Mouse (Mus musculus): ENCODE results near the gene Has3. TPM values are rescaled to one million over a fixed set of nuclear protein-coding genes. Genes with fewer than 3 reads are reported as not detected.

Has3 gene
- polyA plus RNA-seq, 1 experiment from 2014 or later = 1.3 TPM

- peak overlapping the region; percentile 92 for H3K4me3 ChIP-seq (replicated peaks)
- peak overlapping the region; percentile 81 for H3K4me2 ChIP-seq (replicated peaks)
- no peak for ATAC-seq
- peaks cover 17% of the 10 kb centered on the region for H3K36me3 ChIP-seq
- peaks cover 38% of the 10 kb centered on the region for H3K4me1 ChIP-seq (replicated peaks)
- H3K27ac ChIP-seq = peak overlapping the region; percentile 94
- under 1% methylated on average over 15 of the region's 15 CpGs for WGBS
- H3K27me3 ChIP-seq = no peaks in the 10 kb centered on the region
- H3K9me3 ChIP-seq = no peaks in the 10 kb centered on the region
- H3K9ac ChIP-seq (replicated peaks) = peak overlapping the region; percentile 93
Measured at GRCm38 (mm10) chr8:106892210-106892805, 22.3 kb downstream of the Has3 start.

- H3K4me2 ChIP-seq (replicated peaks) = peak overlapping the region; percentile 81
- H3K27ac ChIP-seq = peak overlapping the region; percentile 94
- peaks cover 18% of the 10 kb centered on the region for H3K36me3 ChIP-seq
- peaks cover 38% of the 10 kb centered on the region for H3K4me1 ChIP-seq (replicated peaks)
- H3K4me3 ChIP-seq (replicated peaks) = peak overlapping the region; percentile 92
- H3K27me3 ChIP-seq = no peaks in the 10 kb centered on the region
- no peaks in the 10 kb centered on the region for H3K9me3 ChIP-seq
- peak overlapping the region; percentile 93 for H3K9ac ChIP-seq (replicated peaks)
- ATAC-seq = peak; percentile 86
- under 1% methylated on average over 41 of the region's 57 CpGs for WGBS
Measured at GRCm38 (mm10) chr8:106892806-106893451, 22.9 kb downstream of the Has3 start.

- peaks cover 25% of the 10 kb centered on the region for H3K36me3 ChIP-seq
- WGBS = under 1% methylated on average over 49 of the region's 63 CpGs
Measured at GRCm38 (mm10) chr8:106893481-106894156, 23.6 kb downstream of the Has3 start, which contains the start of gene Utp4. TSS of gene Utp4 (plus strand) at chr8:106893636.

GRCm38 (mm10) chr8:106899473-106899872 is 29.4 kb downstream of the Has3 start:
- Histone ChIP-seq H3K4me1 (replicated peaks) (peaks cover 4% of the 10 kb centered on the region; the same call in 1 of the 2 replicates), H3K4me2 (replicated peaks) (no peak overlapping the region), H3K27ac (no peak overlapping the region), H3K9me3 (no peaks in the 10 kb centered on the region), H3K4me3 (replicated peaks) (no peak overlapping the region), H3K36me3 (peaks cover 81% of the 10 kb centered on the region), H3K9ac (replicated peaks) (no peak overlapping the region), H3K27me3 (no peaks in the 10 kb centered on the region)
- WGBS = 90% methylated on average over 5 of the region's 5 CpGs
- no peak for ATAC-seq

More at GRCm38 (mm10) chr8:106893481-106894156, 23.6 kb downstream of the Has3 start, which contains the start of gene Utp4:
- peak within 1 kb of the TSS; percentile 81 for H3K4me2 ChIP-seq (replicated peaks)
- no peaks in the 10 kb centered on the region for H3K9me3 ChIP-seq
- peak within 1 kb of the TSS; percentile 92 for H3K4me3 ChIP-seq (replicated peaks)
- H3K4me1 ChIP-seq (replicated peaks) = peaks cover 36% of the 10 kb centered on the region
- H3K27me3 ChIP-seq = no peaks in the 10 kb centered on the region
- H3K9ac ChIP-seq (replicated peaks) = peak within 1 kb of the TSS; percentile 93
- peak within 1 kb of the TSS; percentile 94 for H3K27ac ChIP-seq
- ATAC-seq = peak; percentile 97

- Histone ChIP-seq H3K9ac (replicated peaks) (no peak overlapping the region), H3K27me3 (no peaks in the 10 kb centered on the region), H3K27ac (no peak overlapping the region), H3K4me2 (replicated peaks) (no peak overlapping the region), H3K9me3 (no peaks in the 10 kb centered on the region), H3K36me3 (peaks cover 82% of the 10 kb centered on the region), H3K4me1 (replicated peaks) (no peaks in the 10 kb centered on the region), H3K4me3 (replicated peaks) (no peak overlapping the region)
- no peak for ATAC-seq
- 93% methylated on average over 17 of the region's 17 CpGs for WGBS
Measured at GRCm38 (mm10) chr8:106905727-106906480, 35.9 kb downstream of the Has3 start.

- Histone ChIP-seq H3K4me2 (replicated peaks) (no peak overlapping the region), H3K27me3 (no peaks in the 10 kb centered on the region), H3K4me1 (replicated peaks) (no peaks in the 10 kb centered on the region), H3K4me3 (replicated peaks) (no peak overlapping the region), H3K9ac (replicated peaks) (no peak overlapping the region), H3K9me3 (no peaks in the 10 kb centered on the region), H3K36me3 (peaks cover 81% of the 10 kb centered on the region), H3K27ac (no peak overlapping the region)
- whole genome bisulfite sequencing = 97% methylated on average over 6 of the region's 6 CpGs
- ATAC-seq = no peak
Measured at GRCm38 (mm10) chr8:106906635-106907034, 36.6 kb downstream of the Has3 start.

- H3K9ac ChIP-seq (replicated peaks) = no peak overlapping the region
- no peak overlapping the region for H3K4me3 ChIP-seq (replicated peaks)
- H3K36me3 ChIP-seq = peaks cover 81% of the 10 kb centered on the region
- no peaks in the 10 kb centered on the region for H3K4me1 ChIP-seq (replicated peaks)
- WGBS = 90% methylated on average over 6 of the region's 6 CpGs
- H3K27me3 ChIP-seq = no peaks in the 10 kb centered on the region
- no peak overlapping the region for H3K27ac ChIP-seq
- H3K4me2 ChIP-seq (replicated peaks) = no peak overlapping the region
- H3K9me3 ChIP-seq = no peaks in the 10 kb centered on the region
- ATAC-seq = no peak
Measured at GRCm38 (mm10) chr8:106907450-106907849, 37.4 kb downstream of the Has3 start.

GRCm38 (mm10) chr8:106908291-106908690 is 38.2 kb downstream of the Has3 start:
- H3K4me2 ChIP-seq (replicated peaks) = no peak overlapping the region
- peaks cover 79% of the 10 kb centered on the region for H3K36me3 ChIP-seq
- ATAC-seq = no peak
- WGBS = 91% methylated on average over 7 of the region's 7 CpGs
- no peak overlapping the region for H3K9ac ChIP-seq (replicated peaks)
- H3K9me3 ChIP-seq = no peaks in the 10 kb centered on the region
- no peaks in the 10 kb centered on the region for H3K4me1 ChIP-seq (replicated peaks)
- H3K4me3 ChIP-seq (replicated peaks) = no peak overlapping the region
- no peak overlapping the region for H3K27ac ChIP-seq
- H3K27me3 ChIP-seq = no peaks in the 10 kb centered on the region

GRCm38 (mm10) chr8:106913631-106914030 is 43.6 kb downstream of the Has3 start:
- no peak for ATAC-seq
- peaks cover 82% of the 10 kb centered on the region for H3K36me3 ChIP-seq
- H3K4me3 ChIP-seq (replicated peaks) = no peak overlapping the region

GRCm38 (mm10) chr8:106919721-106920394 is 49.8 kb downstream of the Has3 start:
- peaks cover 81% of the 10 kb centered on the region for H3K36me3 ChIP-seq
- no peak overlapping the region for H3K9ac ChIP-seq (replicated peaks)
- H3K4me1 ChIP-seq (replicated peaks) = no peaks in the 10 kb centered on the region
- no peak overlapping the region for H3K27ac ChIP-seq
- no peaks in the 10 kb centered on the region for H3K9me3 ChIP-seq
- no peaks in the 10 kb centered on the region for H3K27me3 ChIP-seq
- H3K4me3 ChIP-seq (replicated peaks) = no peak overlapping the region
- ATAC-seq = no peak
- WGBS = 92% methylated on average over 8 of the region's 8 CpGs
- no peak overlapping the region for H3K4me2 ChIP-seq (replicated peaks)

More at GRCm38 (mm10) chr8:106913631-106914030, 43.6 kb downstream of the Has3 start:
- H3K9ac ChIP-seq (replicated peaks) = no peak overlapping the region
- H3K4me2 ChIP-seq (replicated peaks) = no peak overlapping the region
- WGBS = 95% methylated on average over 10 of the region's 10 CpGs
- H3K9me3 ChIP-seq = no peaks in the 10 kb centered on the region
- no peaks in the 10 kb centered on the region for H3K27me3 ChIP-seq
- no peaks in the 10 kb centered on the region for H3K4me1 ChIP-seq (replicated peaks)
- no peak overlapping the region for H3K27ac ChIP-seq

- Histone ChIP-seq H3K36me3 (peaks cover 76% of the 10 kb centered on the region), H3K27me3 (no peaks in the 10 kb centered on the region), H3K4me1 (replicated peaks) (no peaks in the 10 kb centered on the region), H3K9ac (replicated peaks) (no peak overlapping the region), H3K4me2 (replicated peaks) (no peak overlapping the region), H3K4me3 (replicated peaks) (no peak overlapping the region), H3K27ac (no peak overlapping the region), H3K9me3 (no peaks in the 10 kb centered on the region)
- ATAC-seq = no peak
- WGBS = 96% methylated on average over 5 of the region's 5 CpGs
Measured at GRCm38 (mm10) chr8:106920395-106920741, 50.3 kb downstream of the Has3 start.
